Mouse (Mus musculus) hindbrain, embryonic 11.5 days (tissue): ENCODE results near the gene Prss53. TPM values are rescaled to one million over a fixed set of nuclear protein-coding genes. Genes with fewer than 3 reads are reported as not detected.
A peak's percentile ranks its signal among the peaks of the same experiment; 100 is the strongest.

ENCODE experiments used
- ATAC-seq: fragments of 200-750 bp; cut with Nextera tagmentation; 2 replicates; pipeline ENCODE4 v1.8.0; 2017; ENCODE audit warnings: mild to moderate bottlenecking, moderate TSS enrichment, moderate library complexity; ENCODE audit not compliant: low FRiP score
- DNase-seq: peaks from one replicate; pipeline ENCODE4 v3.0.0-alpha.2; 2015; ENCODE audit warnings: low spot score
- H3K27ac ChIP-seq: fragments of 300-500 bp; sonication (generic); 2 replicates; pipeline ENCODE4 v1.5.1; 2014; ENCODE audit warnings: mild to moderate bottlenecking, low read depth, low read length
- H3K27me3 ChIP-seq: fragments of 300-500 bp; sonication (generic); 2 replicates; pipeline ENCODE4 v1.6.1; 2014; ENCODE audit warnings: mild to moderate bottlenecking, low read length, moderate library complexity, mixed read lengths; ENCODE audit not compliant: control insufficient read depth, insufficient read depth
- H3K36me3 ChIP-seq: fragments of 300-500 bp; sonication (generic); 2 replicates; pipeline ENCODE4 v1.6.1; 2014; ENCODE audit warnings: mild to moderate bottlenecking, low read length, moderate library complexity, mixed read lengths; ENCODE audit not compliant: control insufficient read depth, insufficient read depth
- H3K4me1 ChIP-seq: fragments of 300-500 bp; sonication (generic); replicated peaks from 2 replicates; pipeline ENCODE4 v1.6.1; 2014; ENCODE audit warnings: low read length, mixed read lengths; ENCODE audit not compliant: control insufficient read depth, insufficient read depth
- H3K4me2 ChIP-seq: fragments of 300-500 bp; sonication (generic); replicated peaks from 2 replicates; pipeline ENCODE4 v1.6.1; 2014; ENCODE audit warnings: mild to moderate bottlenecking, low read depth, low read length
- H3K4me3 ChIP-seq: fragments of 300-500 bp; sonication (generic); 2 replicates; pipeline ENCODE4 v1.5.1; 2014; ENCODE audit warnings: low read depth, low read length
- H3K9ac ChIP-seq: fragments of 300-500 bp; sonication (generic); 2 replicates; pipeline ENCODE4 v1.6.1; 2014; ENCODE audit warnings: low read depth, low read length
- H3K9me3 ChIP-seq: fragments of 300-500 bp; sonication (generic); 2 replicates; pipeline ENCODE4 v1.6.1; 2016; ENCODE audit warnings: low read length; ENCODE audit not compliant: control insufficient read depth
- WGBS: fragments of 180-500 bp; shearing (Covaris S2); extraction: QIAGEN DNeasy Blood & Tissue Kit; methylation state at CpG from one replicate; pipeline ENCODE4 v1.1.7; 2014; 5-methylcytosine and 5-hydroxymethylcytosine counted together
- polyA plus RNA-seq: library from polyadenylated mRNA; unstranded; fragments of >200 nt; fragmentation: Nextera tagmentation; extraction: Ambion mirVana; gene quantifications from 2 replicates; pipeline ENCODE4 v1.2.1, GENCODE M21; 2014

Prss53 gene
- polyA plus RNA-seq, 1 experiment from 2014 or later = 0.59 TPM

- Histone ChIP-seq H3K27ac (no peak overlapping the region), H3K4me3 (no peak overlapping the region), H3K4me2 (no peak overlapping the region), H3K27me3 (no peaks in the 10 kb centered on the region), H3K36me3 (no peaks in the 10 kb centered on the region), H3K4me1 (no peaks in the 10 kb centered on the region), H3K9me3 (no peaks in the 10 kb centered on the region), H3K9ac (no peak overlapping the region)
- WGBS = 80% methylated on average over 7 of the region's 7 CpGs
- ATAC-seq (no peak), DNase-seq (peak; percentile 39)
These were observed 28.5 kb upstream of the Prss53 start for GRCm38 (mm10) chr7:127919290-127919689.

GRCm38 (mm10) chr7:127918203-127918602 is 27.4 kb upstream of the Prss53 start:
- Histone ChIP-seq H3K9ac (no peak overlapping the region), H3K27me3 (no peaks in the 10 kb centered on the region), H3K4me2 (no peak overlapping the region), H3K36me3 (no peaks in the 10 kb centered on the region), H3K4me1 (no peaks in the 10 kb centered on the region), H3K9me3 (no peaks in the 10 kb centered on the region), H3K4me3 (no peak overlapping the region), H3K27ac (no peak overlapping the region)
- peak; percentile 49 for DNase-seq
- ATAC-seq = no peak
- WGBS = 53% methylated on average over 3 of the region's 3 CpGs

- H3K27ac ChIP-seq = no peak overlapping the region
- no peak overlapping the region for H3K9ac ChIP-seq
- DNase-seq (no peak), ATAC-seq (no peak)
- H3K4me2 ChIP-seq = no peak overlapping the region
- no peaks in the 10 kb centered on the region for H3K36me3 ChIP-seq
- H3K4me3 ChIP-seq = no peak overlapping the region
- no peaks in the 10 kb centered on the region for H3K4me1 ChIP-seq
- no peaks in the 10 kb centered on the region for H3K9me3 ChIP-seq
- WGBS = 95% methylated on average over 12 of the region's 12 CpGs
- no peaks in the 10 kb centered on the region for H3K27me3 ChIP-seq
These were observed 24.5 kb upstream of the Prss53 start for GRCm38 (mm10) chr7:127915293-127915692.

- H3K27me3 ChIP-seq = no peaks in the 10 kb centered on the region
- H3K4me2 ChIP-seq = peak overlapping the region; percentile 70
- DNase-seq (no peak), ATAC-seq (no peak)
- H3K4me3 ChIP-seq = peak overlapping the region; percentile 97
- H3K9ac ChIP-seq = peak overlapping the region; percentile 85
- 30% methylated on average over 4 of the region's 4 CpGs for WGBS
- no peaks in the 10 kb centered on the region for H3K4me1 ChIP-seq
- no peaks in the 10 kb centered on the region for H3K9me3 ChIP-seq
- 0 out of 2 replicates have a peak, but pooled peaks cover 2% of the 10 kb centered on the region for H3K36me3 ChIP-seq
- H3K27ac ChIP-seq = no peak overlapping the region
These were observed 22.2 kb upstream of the Prss53 start for GRCm38 (mm10) chr7:127912938-127913337.

- Histone ChIP-seq H3K27ac (peak within 1 kb of the TSS; percentile 43; the same call in 1 of the 2 replicates), H3K36me3 (0 out of 2 replicates have a peak, but pooled peaks cover 4% of the 10 kb centered on the region), H3K4me3 (peak within 1 kb of the TSS; percentile 97), H3K9me3 (no peaks in the 10 kb centered on the region), H3K4me2 (peak within 1 kb of the TSS; percentile 70), H3K9ac (peak within 1 kb of the TSS; percentile 85), H3K27me3 (no peaks in the 10 kb centered on the region), H3K4me1 (no peaks in the 10 kb centered on the region)
- DNase-seq = peak; percentile 92
- WGBS = 2% methylated on average over 40 of the region's 40 CpGs
- peak; percentile 92 for ATAC-seq
These were observed 21.6 kb upstream of the Prss53 start, which contains the start of gene Kat8 for GRCm38 (mm10) chr7:127912190-127912871. Kat8 (plus strand) TSS chr7:127912516.

GRCm38 (mm10) chr7:127908656-127909055 is 17.9 kb upstream of the Prss53 start:
- H3K4me1 ChIP-seq = peaks cover 7% of the 10 kb centered on the region
- no peaks in the 10 kb centered on the region for H3K27me3 ChIP-seq
- H3K27ac ChIP-seq = no peak overlapping the region
- 94% methylated on average over 4 of the region's 4 CpGs for WGBS
- ATAC-seq (no peak), DNase-seq (no peak)
- H3K4me2 ChIP-seq = no peak overlapping the region
- no peak overlapping the region for H3K9ac ChIP-seq
- H3K4me3 ChIP-seq = no peak overlapping the region
- 0 out of 2 replicates have a peak, but pooled peaks cover 4% of the 10 kb centered on the region for H3K36me3 ChIP-seq
- no peaks in the 10 kb centered on the region for H3K9me3 ChIP-seq

GRCm38 (mm10) chr7:127907939-127908338 is 17.2 kb upstream of the Prss53 start:
- 91% methylated on average over 12 of the region's 12 CpGs for whole genome bisulfite sequencing
- Histone ChIP-seq H3K9me3 (no peaks in the 10 kb centered on the region), H3K9ac (no peak overlapping the region), H3K4me1 (peaks cover 7% of the 10 kb centered on the region), H3K4me2 (no peak overlapping the region), H3K36me3 (0 out of 2 replicates have a peak, but pooled peaks cover 4% of the 10 kb centered on the region), H3K4me3 (no peak overlapping the region), H3K27ac (no peak overlapping the region), H3K27me3 (no peaks in the 10 kb centered on the region)
- ATAC-seq (no peak), DNase-seq (no peak)

- peak; percentile 85 for DNase-seq
These were observed 13.4 kb upstream of the Prss53 start, which contains the start of gene Bckdk for GRCm38 (mm10) chr7:127903971-127904796. Bckdk (plus strand) TSS chr7:127904082.

More at GRCm38 (mm10) chr7:127903971-127904796, 13.4 kb upstream of the Prss53 start, which contains the start of gene Bckdk:
- peak within 1 kb of the TSS; percentile 64 for H3K4me2 ChIP-seq
- 9% methylated on average over 38 of the region's 38 CpGs for WGBS
- peak; percentile 88 for ATAC-seq
- H3K9me3 ChIP-seq = no peaks in the 10 kb centered on the region
- peak within 1 kb of the TSS; percentile 73 for H3K4me3 ChIP-seq
- H3K4me1 ChIP-seq = peaks cover 7% of the 10 kb centered on the region
- H3K9ac ChIP-seq = peak within 1 kb of the TSS; percentile 75
- H3K27me3 ChIP-seq = no peaks in the 10 kb centered on the region
- peak within 1 kb of the TSS; percentile 51 for H3K27ac ChIP-seq
- 0 out of 2 replicates have a peak, but pooled peaks cover 4% of the 10 kb centered on the region for H3K36me3 ChIP-seq
